Mouse (Mus musculus) heart, embryonic 16.5 days (tissue): ENCODE measurements around the gene Mrgprx1. TPM values are rescaled to one million over a fixed set of nuclear protein-coding genes. Genes with fewer than 3 reads are reported as not detected.

Experiments used
- polyA plus RNA-seq: library from polyadenylated mRNA; unstranded; fragments of >200 nt; fragmentation: Nextera tagmentation; extraction: Ambion mirVana; gene quantifications from 2 replicates; pipeline ENCODE4 v1.2.1, GENCODE M21; 2015

Gene Mrgprx1
- polyA plus RNA-seq, 1 experiment from 2014 or later, result not detected

Other genes with a start within 250 kb of the Mrgprx1 start
- gene Mrgpra4, start 45.5 kb downstream of the Mrgprx1 start, polyA plus RNA-seq, result not detected in 2 replicates
- gene Mrgprb5, start 141.4 kb upstream of the Mrgprx1 start, polyA plus RNA-seq, result not detected in 2 replicates
- not detected in 2 replicates for gene Mrgprb4, start 171.7 kb upstream of the Mrgprx1 start, polyA plus RNA-seq